Mouse (Mus musculus) heart, embryonic 16.5 days (tissue): Measurements from ENCODE around the gene Zfp991. TPM values are rescaled to one million over a fixed set of nuclear protein-coding genes. Genes with fewer than 3 reads are reported as not detected.
"Not testable (repeated sequence)": the region's sequence is repeated elsewhere in the genome, so short reads cannot be mapped to it uniquely, and the experiment has no call there.

ENCODE experiments used
- ATAC-seq: fragments of 200-750 bp; cut with Nextera tagmentation; replicated peaks from 2 replicates; pipeline ENCODE4 v1.8.0; 2017; ENCODE audit warnings: moderate number of reproducible peaks; ENCODE audit not compliant: insufficient read depth, low FRiP score; ENCODE audit errors: extremely low read depth
- H3K27ac ChIP-seq: fragments of 300-500 bp; sonication (generic); 2 replicates; pipeline ENCODE4 v1.5.1; 2014; ENCODE audit warnings: mild to moderate bottlenecking, low read length, control low read depth, moderate library complexity
- H3K27me3 ChIP-seq: fragments of 300-500 bp; sonication (generic); 2 replicates; pipeline ENCODE4 v1.6.1; 2014; ENCODE audit warnings: low read length, mixed read lengths; ENCODE audit not compliant: control insufficient read depth, insufficient read depth
- H3K36me3 ChIP-seq: fragments of 300-500 bp; sonication (generic); 2 replicates; pipeline ENCODE4 v1.6.1; 2014; ENCODE audit not compliant: control insufficient read depth, insufficient read depth
- H3K4me1 ChIP-seq: fragments of 300-500 bp; sonication (generic); 2 replicates; pipeline ENCODE4 v1.6.1; 2014; ENCODE audit warnings: low read length, mixed read lengths; ENCODE audit not compliant: control insufficient read depth, insufficient read depth
- H3K4me2 ChIP-seq: fragments of 300-500 bp; sonication (generic); 2 replicates; pipeline ENCODE4 v1.6.1; 2014; ENCODE audit warnings: low read depth, mild to moderate bottlenecking, control low read depth, low read length
- H3K4me3 ChIP-seq: fragments of 300-500 bp; sonication (generic); 2 replicates; pipeline ENCODE4 v1.5.1; 2014; ENCODE audit warnings: mild to moderate bottlenecking, control low read depth, low read length
- H3K9ac ChIP-seq: fragments of 300-500 bp; sonication (generic); 2 replicates; pipeline ENCODE4 v1.6.1; 2014; ENCODE audit warnings: low read length, control low read depth
- H3K9me3 ChIP-seq: fragments of 300-500 bp; sonication (generic); replicated peaks from 2 replicates; pipeline ENCODE4 v1.6.1; 2016; ENCODE audit warnings: low read length; ENCODE audit not compliant: control insufficient read depth
- WGBS: fragments of 180-500 bp; shearing (Covaris S2); extraction: QIAGEN DNeasy Blood & Tissue Kit; methylation state at CpG from one replicate; pipeline ENCODE4 v1.1.7; 2014; 5-methylcytosine and 5-hydroxymethylcytosine counted together
- polyA plus RNA-seq: library from polyadenylated mRNA; unstranded; fragments of >200 nt; fragmentation: Nextera tagmentation; extraction: Ambion mirVana; gene quantifications from 2 replicates; pipeline ENCODE4 v1.2.1, GENCODE M21; 2015

Gene Zfp991
- polyA plus RNA-seq, 1 experiment from 2014 or later = 5.3 TPM

DNA sequence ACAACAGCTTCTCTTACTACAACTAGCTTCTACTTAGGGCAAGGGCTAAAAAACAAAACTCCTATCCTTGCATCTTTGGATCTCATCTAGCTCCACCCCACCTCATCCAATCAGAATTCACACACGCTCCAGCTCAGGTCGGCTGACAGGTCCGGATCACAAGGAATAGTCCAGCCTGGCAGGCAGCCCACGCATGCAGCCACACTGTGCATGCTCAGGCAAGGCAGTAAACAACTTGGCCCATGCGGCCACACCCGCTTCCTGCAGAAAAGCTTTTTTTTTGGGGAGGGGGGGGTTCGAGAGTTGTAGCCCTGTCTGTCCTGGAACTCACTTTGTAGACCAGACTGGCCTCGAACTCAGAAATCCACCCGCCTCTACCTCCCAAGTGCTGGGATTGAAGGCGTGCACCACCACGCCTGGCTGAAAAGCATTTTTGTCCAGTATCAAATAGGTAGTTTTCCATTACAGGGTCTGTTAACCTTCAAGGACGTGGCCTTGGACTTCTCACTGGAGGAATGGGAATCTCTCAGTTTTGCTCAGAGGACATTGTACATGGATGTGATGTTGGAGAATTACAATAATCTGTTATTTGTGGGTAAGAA, 44.5 kb downstream of the Zfp991 start:
- not testable (repeated sequence) for H3K4me1 ChIP-seq, H3K27ac ChIP-seq, H3K4me2 ChIP-seq, H3K9ac ChIP-seq, ATAC-seq, H3K36me3 ChIP-seq, H3K9me3 ChIP-seq, H3K4me3 ChIP-seq, H3K27me3 ChIP-seq
- 82% methylated on average over 7 of the region's 12 CpGs for WGBS

DNA sequence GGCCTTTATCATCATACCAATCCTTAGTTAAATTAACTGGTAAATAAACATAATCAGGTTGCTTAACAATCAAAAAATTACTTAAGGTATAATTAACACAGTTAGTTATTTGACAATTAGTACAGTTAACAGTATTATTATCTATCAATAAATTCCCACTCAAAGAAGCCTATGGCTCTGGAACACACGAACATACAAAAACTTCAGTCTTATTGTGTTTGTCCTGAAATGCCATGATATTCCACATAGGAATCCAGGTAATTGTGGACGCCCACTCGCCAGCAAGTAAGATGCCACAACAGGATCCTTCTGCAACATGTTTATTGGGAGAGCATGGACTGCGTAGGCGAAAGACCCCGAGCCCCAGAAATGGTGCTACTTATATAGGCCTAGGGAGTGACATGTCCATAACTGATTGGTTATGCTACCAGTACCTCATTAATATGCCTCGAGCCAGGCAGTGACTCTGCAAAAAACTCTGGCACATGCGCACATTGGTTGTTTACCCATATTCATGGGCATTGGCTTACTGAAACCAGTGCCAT, 49.4 kb downstream of the Zfp991 start:
- 93% methylated on average over 7 of the region's 8 CpGs for WGBS
- not testable (repeated sequence) for H3K9ac ChIP-seq, H3K4me1 ChIP-seq, H3K4me2 ChIP-seq, H3K27ac ChIP-seq, H3K9me3 ChIP-seq, ATAC-seq, H3K36me3 ChIP-seq, H3K27me3 ChIP-seq, H3K4me3 ChIP-seq

DNA sequence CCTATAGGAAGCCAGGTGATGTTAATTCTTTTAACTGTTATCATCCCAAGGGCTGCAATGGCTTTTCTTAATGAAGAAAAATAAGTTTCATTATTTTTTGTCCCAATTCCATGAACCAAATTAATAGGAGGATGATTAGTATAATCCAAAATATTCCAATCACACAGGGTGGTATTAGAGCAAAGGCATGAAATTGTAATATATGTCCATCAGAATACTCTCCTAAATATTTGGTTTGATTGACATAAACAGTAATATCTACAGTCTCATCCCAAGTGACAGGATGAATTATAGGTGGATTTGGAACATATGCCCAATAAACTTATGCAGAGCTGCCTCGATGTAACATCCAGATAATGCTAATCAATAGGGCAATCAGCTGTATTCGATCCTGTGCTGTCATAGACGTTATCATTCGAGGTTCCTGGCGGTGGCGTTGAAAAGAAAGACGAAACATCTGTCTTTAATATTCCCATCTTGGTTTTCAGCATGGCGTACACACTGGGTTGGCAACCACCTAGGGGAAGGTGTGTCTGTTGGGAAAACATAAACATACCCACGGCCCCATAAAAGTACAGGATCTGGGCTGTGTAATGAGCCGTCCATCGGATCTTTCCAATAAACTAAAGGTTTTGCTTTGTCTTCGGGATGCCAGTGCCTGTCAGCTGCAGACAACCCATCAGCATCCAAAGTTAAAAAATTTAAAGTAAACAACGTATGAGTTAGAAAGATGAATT, 50.3 kb downstream of the Zfp991 start:
- 0 out of 2 replicates have a peak, but pooled peaks have one; percentile 37 for ATAC-seq
- not testable (repeated sequence) for H3K9ac ChIP-seq, H3K27me3 ChIP-seq, H3K4me1 ChIP-seq, H3K27ac ChIP-seq, H3K4me2 ChIP-seq, H3K4me3 ChIP-seq, H3K9me3 ChIP-seq, H3K36me3 ChIP-seq
- no CpG with 5 or more reads among the region's 13 CpGs for WGBS

DNA sequence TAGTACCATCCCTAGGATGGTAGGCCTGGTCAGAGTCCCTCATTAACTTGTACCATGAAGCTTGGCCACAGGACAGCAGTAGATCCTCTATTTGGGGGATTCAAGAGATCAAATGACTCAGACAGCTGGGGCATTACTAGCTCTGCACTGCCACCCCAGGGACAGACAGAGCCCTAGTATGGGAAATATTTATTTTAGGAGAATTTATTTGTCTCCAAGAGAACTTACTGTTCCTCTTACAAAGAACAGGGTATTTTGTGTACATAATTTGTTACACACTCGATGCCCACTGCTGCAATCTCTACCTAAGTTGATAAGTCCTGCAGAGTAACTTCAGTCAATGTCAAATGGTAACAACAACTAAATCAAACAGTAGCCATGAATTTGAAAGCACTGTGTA, 55.0 kb downstream of the Zfp991 start:
- H3K9me3 ChIP-seq, H3K4me3 ChIP-seq, H3K4me2 ChIP-seq, H3K36me3 ChIP-seq, H3K27me3 ChIP-seq, H3K27ac ChIP-seq, H3K4me1 ChIP-seq, H3K9ac ChIP-seq: not testable (repeated sequence)
- peak; percentile 55 for ATAC-seq
- WGBS = 74% methylated on average over 1 of the region's 1 CpGs

DNA sequence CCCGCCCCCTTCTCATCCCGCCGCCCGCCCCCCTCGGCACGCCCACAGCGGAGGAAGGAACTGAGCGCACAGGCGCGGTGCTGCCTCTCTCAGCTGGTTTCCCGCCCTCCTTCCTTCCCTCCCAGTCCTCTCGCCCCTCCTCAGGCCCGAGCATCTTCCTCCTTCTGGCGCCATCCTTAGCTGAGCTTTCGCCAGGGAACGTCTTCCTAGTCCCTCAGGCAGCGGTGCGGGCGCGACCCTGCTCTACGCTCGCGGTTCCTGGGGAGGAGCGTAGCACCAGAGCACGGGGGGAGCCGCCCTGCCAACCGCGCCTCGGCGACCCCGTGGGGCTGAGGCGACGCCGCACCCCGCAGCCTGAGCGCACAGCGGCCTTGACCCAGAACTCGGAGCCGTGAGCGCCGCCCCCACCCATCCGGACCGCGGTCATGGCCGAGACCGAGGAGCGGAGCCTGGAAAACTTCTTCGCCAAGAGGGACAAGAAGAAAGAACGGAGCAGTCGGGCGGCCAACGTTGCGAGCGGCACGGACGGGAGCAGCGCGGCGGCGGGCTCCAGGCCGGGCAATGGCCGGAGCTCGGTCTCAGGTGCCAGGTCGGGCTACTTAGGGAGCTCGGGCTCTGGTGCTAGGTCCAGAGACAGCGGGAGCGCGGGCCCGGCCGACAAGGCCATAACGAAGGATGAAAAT, 55.6 kb downstream of the Zfp991 start:
- WGBS = 53% methylated on average over 66 of the region's 71 CpGs
- not testable (repeated sequence) for H3K27ac ChIP-seq, H3K9me3 ChIP-seq, H3K4me2 ChIP-seq, H3K4me1 ChIP-seq, H3K9ac ChIP-seq, H3K27me3 ChIP-seq, H3K36me3 ChIP-seq, H3K4me3 ChIP-seq
- ATAC-seq = peak; percentile 64

GRCm38 (mm10) chr4:147195186-147195585, 63.3 kb downstream of the Zfp991 start:
- not testable (repeated sequence) for H3K4me1 ChIP-seq, H3K9ac ChIP-seq, ATAC-seq, H3K4me3 ChIP-seq, H3K27me3 ChIP-seq, H3K4me2 ChIP-seq, H3K9me3 ChIP-seq, H3K27ac ChIP-seq, H3K36me3 ChIP-seq
- WGBS = 75% methylated on average over 3 of the region's 9 CpGs

DNA sequence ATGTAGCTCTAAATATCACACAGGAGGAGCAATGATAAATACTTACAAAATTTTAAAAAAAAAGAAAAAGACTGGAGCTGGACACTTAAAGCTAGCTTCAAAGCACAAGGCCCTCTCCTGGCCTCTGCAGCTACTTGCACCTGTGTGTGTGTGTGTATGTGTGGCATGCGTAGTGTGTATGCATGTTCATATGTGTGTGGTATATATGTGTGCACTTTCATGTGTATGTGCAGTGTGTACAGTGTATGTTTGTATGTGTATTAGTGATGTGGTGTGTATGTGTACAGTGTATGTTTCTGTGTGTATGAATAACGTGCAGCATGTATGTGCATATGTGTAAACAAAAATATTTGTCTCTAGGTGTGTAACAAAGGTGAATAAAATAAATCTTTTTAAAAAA, 65.4 kb downstream of the Zfp991 start:
- H3K27me3 ChIP-seq, H3K9ac ChIP-seq, H3K4me1 ChIP-seq, H3K4me3 ChIP-seq, H3K36me3 ChIP-seq, H3K27ac ChIP-seq, ATAC-seq, H3K4me2 ChIP-seq, H3K9me3 ChIP-seq: not testable (repeated sequence)
- WGBS = 79% methylated on average over 2 of the region's 2 CpGs

DNA sequence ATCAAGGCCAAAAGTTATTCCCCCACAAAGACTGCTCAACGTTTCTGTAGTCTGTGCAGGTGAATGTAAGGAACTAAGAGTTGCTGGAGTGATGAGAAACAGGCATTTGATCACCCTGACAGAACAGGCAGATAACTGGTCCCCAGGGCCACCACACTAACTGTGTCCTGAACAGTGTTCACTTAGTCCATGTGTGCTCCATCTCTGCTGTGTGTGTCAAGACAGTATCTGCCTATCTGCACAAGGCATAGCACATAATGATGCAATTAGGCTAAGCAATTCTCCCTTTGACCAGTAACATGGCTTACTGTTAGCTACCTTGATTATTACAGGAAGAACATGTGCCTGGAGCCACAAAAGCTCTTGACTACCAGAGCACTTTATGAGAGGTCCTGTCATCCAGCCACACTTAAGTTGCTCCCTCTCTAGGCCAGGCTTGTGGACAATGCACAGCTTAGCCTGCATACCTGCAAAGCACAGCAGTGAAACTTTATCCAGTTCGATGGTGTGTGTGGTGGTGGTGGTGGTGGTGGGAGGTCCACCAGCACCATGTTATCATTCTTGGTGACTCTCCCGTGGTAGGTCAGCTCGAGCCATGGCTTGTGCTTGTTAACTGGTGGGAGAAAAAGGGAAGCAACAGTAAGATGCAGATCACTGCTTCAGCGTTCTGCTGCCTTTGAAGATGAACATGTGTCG, 67.4 kb downstream of the Zfp991 start:
- not testable (repeated sequence) for H3K27me3 ChIP-seq, H3K36me3 ChIP-seq, H3K4me1 ChIP-seq, H3K4me2 ChIP-seq, H3K4me3 ChIP-seq, H3K27ac ChIP-seq, H3K9ac ChIP-seq, H3K9me3 ChIP-seq
- WGBS = 53% methylated on average over 6 of the region's 6 CpGs
- 0 out of 2 replicates have a peak, but pooled peaks have one; percentile 16 for ATAC-seq
